Mouse (Mus musculus): ENCODE data around the gene Ano5. TPM values are rescaled to one million over a fixed set of nuclear protein-coding genes. Genes with fewer than 3 reads are reported as not detected.

The Ano5 gene
- polyA plus RNA-seq, 1 experiment, result 0.38 TPM

GRCm38 (mm10) chr7:51618412-51618811, 107.6 kb downstream of the Ano5 start:
- TF ChIP-seq POLR2A (IDR thresholded peaks at IDR 0.05; ENCODE audit: extremely low read depth, insufficient read depth, low read length), result no peak
- no peak for TF ChIP-seq CTCF (IDR thresholded peaks at IDR 0.05; ENCODE audit: extremely low read depth, insufficient read depth, low read length)
- no peak overlapping the region for H3K27ac ChIP-seq (ENCODE audit: insufficient read depth, low read length)
- no peak overlapping the region for H3K4me3 ChIP-seq (ENCODE audit: insufficient read depth, low read length)
- H3K4me1 ChIP-seq (ENCODE audit: control insufficient read depth, insufficient read depth, low read length), result no peaks in the 10 kb centered on the region

DNA sequence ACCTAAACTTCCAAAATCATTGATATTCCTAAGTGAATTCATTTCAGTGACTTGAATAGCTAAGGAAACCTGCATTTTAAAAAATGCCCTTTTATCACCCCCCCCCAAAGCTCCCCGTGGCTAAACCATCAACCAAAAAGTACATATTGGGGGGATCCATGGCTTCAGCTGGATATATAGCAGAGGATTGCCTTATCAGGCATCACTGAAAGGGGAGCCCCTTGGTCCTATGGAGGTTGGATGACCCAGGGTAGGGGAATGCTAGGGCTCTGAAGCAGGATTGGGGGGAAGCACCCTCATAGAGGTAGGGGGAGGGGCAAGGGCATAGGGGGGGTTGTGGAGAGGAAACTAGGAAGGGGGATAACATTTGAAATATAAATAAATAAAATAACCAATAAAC, 109.1 kb downstream of the Ano5 start:
- TF ChIP-seq CTCF (IDR thresholded peaks at IDR 0.05; ENCODE audit: extremely low read depth, insufficient read depth, low read length), result no peak
- H3K4me1 ChIP-seq (ENCODE audit: control insufficient read depth, insufficient read depth, low read length), result no peaks in the 10 kb centered on the region
- no peak overlapping the region for H3K4me3 ChIP-seq (ENCODE audit: insufficient read depth, low read length)
- H3K27ac ChIP-seq (ENCODE audit: insufficient read depth, low read length), result no peak overlapping the region

- TF ChIP-seq POLR2A (IDR thresholded peaks at IDR 0.05; ENCODE audit: extremely low read depth, insufficient read depth, low read length), result no peak
- H3K27ac ChIP-seq (ENCODE audit: insufficient read depth, low read length), result peak within 1 kb of the TSS; percentile 42
- H3K4me3 ChIP-seq (ENCODE audit: insufficient read depth, low read length), result peak within 1 kb of the TSS; percentile 45
- H3K4me1 ChIP-seq (ENCODE audit: control insufficient read depth, insufficient read depth, low read length), result no peaks in the 10 kb centered on the region; the same call in 1 of the 2 replicates
Observed at GRCm38 (mm10) chr7:51621694-51622145, 110.9 kb downstream of the Ano5 start, which contains the start of gene Slc17a6. Gene Slc17a6 (plus strand): TSS chr7:51622006.

DNA sequence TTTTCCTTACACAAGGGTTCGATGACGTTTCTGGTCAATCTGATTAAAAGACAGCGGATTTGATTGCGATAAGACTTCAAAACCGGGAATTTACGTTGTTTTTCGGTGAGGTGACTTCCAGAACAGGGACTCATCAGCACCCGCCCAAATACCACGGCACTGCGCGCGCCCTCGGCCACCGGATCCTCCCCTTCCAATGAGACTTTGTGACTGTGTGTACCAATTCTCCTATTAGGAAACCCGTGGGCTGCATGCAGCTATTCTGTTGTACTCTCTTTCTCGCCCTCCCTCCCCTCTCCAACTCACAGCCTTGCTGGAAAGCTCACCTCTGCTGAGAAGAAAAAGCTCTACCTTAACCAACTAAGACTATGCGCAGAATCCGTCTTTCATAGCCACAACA, 111.4 kb downstream of the Ano5 start:
- H3K4me3 ChIP-seq (ENCODE audit: insufficient read depth, low read length), result peak overlapping the region; percentile 45
- peak overlapping the region; percentile 42 for H3K27ac ChIP-seq (ENCODE audit: insufficient read depth, low read length)
- TF ChIP-seq CTCF (IDR thresholded peaks at IDR 0.05; ENCODE audit: extremely low read depth, insufficient read depth, low read length), result no peak
- TF ChIP-seq POLR2A (IDR thresholded peaks at IDR 0.05; ENCODE audit: extremely low read depth, insufficient read depth, low read length), result no peak

GRCm38 (mm10) chr7:51622666-51623065, 111.8 kb downstream of the Ano5 start:
- no peak for TF ChIP-seq POLR2A (IDR thresholded peaks at IDR 0.05; ENCODE audit: extremely low read depth, insufficient read depth, low read length)
- TF ChIP-seq CTCF (IDR thresholded peaks at IDR 0.05; ENCODE audit: extremely low read depth, insufficient read depth, low read length), result no peak
- Histone ChIP-seq H3K27ac (ENCODE audit: insufficient read depth, low read length) (peak overlapping the region; percentile 42; the same call in 1 of the 2 replicates), H3K4me3 (ENCODE audit: insufficient read depth, low read length) (peak overlapping the region; percentile 45)

More for the DNA sequence above, 111.4 kb downstream of the Ano5 start:
- no peaks in the 10 kb centered on the region; the same call in 1 of the 2 replicates for H3K4me1 ChIP-seq (ENCODE audit: control insufficient read depth, insufficient read depth, low read length)

DNA sequence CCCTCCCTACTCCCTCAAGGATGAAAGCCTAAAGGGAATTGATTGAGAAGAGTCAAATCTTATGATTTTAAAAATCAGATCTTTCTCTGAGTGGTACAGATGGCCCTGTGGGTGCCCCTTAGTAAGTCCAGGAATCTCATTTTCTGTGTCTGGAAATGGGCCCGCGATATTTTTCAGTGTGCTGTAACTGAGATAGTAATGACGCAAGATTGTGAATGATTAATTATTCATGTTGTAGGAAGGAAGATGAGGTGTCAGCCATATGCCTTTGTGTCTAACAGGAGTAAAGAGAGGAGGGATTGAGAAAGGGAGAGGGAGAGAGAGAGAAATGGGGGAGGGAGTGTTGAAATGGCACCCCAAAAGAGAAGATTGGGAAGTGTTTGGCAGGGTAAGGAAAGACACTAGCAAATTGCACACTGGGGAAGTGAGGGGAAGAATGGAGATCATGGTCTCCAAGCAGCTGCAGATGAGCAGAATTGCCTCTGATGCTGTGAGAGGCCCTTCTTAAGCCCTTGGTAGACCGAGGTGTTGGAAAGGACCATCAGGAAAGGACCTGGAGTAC, 113.6 kb downstream of the Ano5 start:
- Histone ChIP-seq H3K27ac (ENCODE audit: insufficient read depth, low read length) (peak overlapping the region; percentile 46; the same call in 1 of the 2 replicates), H3K4me1 (ENCODE audit: control insufficient read depth, insufficient read depth, low read length) (no peaks in the 10 kb centered on the region; the same call in 1 of the 2 replicates), H3K4me3 (ENCODE audit: insufficient read depth, low read length) (peak overlapping the region; percentile 20; the same call in 1 of the 2 replicates)
- TF ChIP-seq CTCF (IDR thresholded peaks at IDR 0.05; ENCODE audit: extremely low read depth, insufficient read depth, low read length) (no peak), POLR2A (IDR thresholded peaks at IDR 0.05; ENCODE audit: extremely low read depth, insufficient read depth, low read length) (no peak)

More at GRCm38 (mm10) chr7:51622666-51623065, 111.8 kb downstream of the Ano5 start:
- no peaks in the 10 kb centered on the region; the same call in 1 of the 2 replicates for H3K4me1 ChIP-seq (ENCODE audit: control insufficient read depth, insufficient read depth, low read length)

DNA sequence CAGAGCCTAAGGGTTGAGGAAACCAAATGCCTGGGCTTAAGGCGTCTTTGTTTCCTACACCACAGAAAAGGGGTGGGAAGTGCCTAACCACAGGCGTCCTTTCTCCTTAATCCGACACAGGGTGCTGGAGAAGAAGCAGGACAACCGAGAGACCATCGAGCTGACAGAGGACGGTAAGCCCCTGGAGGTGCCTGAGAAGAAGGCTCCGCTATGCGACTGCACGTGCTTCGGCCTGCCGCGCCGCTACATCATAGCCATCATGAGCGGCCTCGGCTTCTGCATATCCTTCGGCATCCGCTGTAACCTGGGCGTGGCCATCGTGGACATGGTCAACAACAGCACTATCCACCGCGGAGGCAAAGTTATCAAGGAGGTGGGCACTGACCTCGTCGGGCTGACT, 114.3 kb downstream of the Ano5 start:
- 0 out of 2 replicates have a peak overlapping the region, but pooled peaks have one; percentile 20 for H3K4me3 ChIP-seq (ENCODE audit: insufficient read depth, low read length)
- H3K27ac ChIP-seq (ENCODE audit: insufficient read depth, low read length), result 0 out of 2 replicates have a peak overlapping the region, but pooled peaks have one; percentile 10
- no peaks in the 10 kb centered on the region; the same call in 1 of the 2 replicates for H3K4me1 ChIP-seq (ENCODE audit: control insufficient read depth, insufficient read depth, low read length)
- TF ChIP-seq CTCF (IDR thresholded peaks at IDR 0.05; ENCODE audit: extremely low read depth, insufficient read depth, low read length) (no peak), POLR2A (IDR thresholded peaks at IDR 0.05; ENCODE audit: extremely low read depth, insufficient read depth, low read length) (no peak)

DNA sequence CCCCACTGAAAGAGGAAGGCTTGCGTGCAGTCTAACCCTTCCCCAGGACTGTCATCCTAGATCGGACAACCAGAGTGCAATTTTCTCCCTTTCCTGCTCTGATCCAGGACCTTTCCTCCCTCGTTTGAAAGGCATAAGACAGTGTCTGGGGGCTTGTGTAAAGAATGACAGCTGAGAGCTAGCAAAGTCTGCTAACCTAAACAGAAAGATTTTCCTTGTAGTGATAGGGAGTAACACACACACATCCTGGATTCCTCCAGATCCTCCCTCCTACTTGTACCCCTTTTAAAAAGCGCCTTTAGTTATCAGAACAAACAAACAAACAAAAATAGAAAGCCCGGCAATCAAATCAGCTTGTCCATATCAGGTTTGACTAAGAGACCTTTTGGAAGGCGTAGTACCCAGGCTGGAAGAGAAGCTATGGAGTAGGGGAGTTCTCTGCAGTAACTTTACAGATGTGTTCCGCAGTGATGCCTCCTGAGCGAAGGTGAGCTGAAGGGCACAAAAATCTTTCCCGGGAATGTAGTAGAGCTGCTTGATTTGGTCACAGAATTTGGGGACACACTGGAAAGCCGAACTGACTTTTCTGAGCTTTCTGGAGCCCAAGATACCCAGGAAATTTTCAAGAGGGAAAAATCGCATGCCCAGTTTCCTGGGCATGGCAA, 114.9 kb downstream of the Ano5 start:
- H3K4me3 ChIP-seq (ENCODE audit: insufficient read depth, low read length), result 0 out of 2 replicates have a peak overlapping the region, but pooled peaks have one; percentile 20
- TF ChIP-seq POLR2A (IDR thresholded peaks at IDR 0.05; ENCODE audit: extremely low read depth, insufficient read depth, low read length) (no peak), CTCF (IDR thresholded peaks at IDR 0.05; ENCODE audit: extremely low read depth, insufficient read depth, low read length) (no peak)
- no peak overlapping the region for H3K27ac ChIP-seq (ENCODE audit: insufficient read depth, low read length)
- H3K4me1 ChIP-seq (ENCODE audit: control insufficient read depth, insufficient read depth, low read length), result no peaks in the 10 kb centered on the region; the same call in 1 of the 2 replicates

DNA sequence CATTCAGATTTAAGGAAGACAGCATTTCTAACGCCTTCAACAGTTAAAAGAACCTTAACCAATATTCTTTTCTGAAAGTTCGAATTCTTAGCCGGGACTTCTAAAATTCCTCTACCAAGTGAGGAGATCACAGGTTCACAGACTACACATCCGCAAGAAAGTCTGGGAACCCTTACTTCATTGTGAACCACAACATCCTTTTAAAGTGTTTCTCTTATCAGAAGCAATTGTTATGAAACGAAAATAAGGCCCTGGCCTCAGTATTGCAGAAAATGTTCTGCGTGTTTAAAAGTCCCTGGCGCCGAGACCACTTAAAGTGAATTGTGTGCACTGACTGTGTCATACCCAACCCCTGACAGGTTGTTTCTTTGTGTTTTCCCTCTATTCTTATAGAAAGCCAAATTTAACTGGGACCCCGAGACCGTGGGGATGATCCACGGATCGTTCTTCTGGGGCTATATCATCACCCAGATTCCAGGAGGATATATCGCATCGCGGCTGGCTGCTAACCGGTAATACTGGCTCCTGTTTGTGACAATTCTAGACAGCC, 115.7 kb downstream of the Ano5 start:
- Histone ChIP-seq H3K27ac (ENCODE audit: insufficient read depth, low read length) (no peak overlapping the region), H3K4me3 (ENCODE audit: insufficient read depth, low read length) (peak overlapping the region; percentile 23; the same call in 1 of the 2 replicates), H3K4me1 (ENCODE audit: control insufficient read depth, insufficient read depth, low read length) (no peaks in the 10 kb centered on the region; the same call in 1 of the 2 replicates)
- TF ChIP-seq POLR2A (IDR thresholded peaks at IDR 0.05; ENCODE audit: extremely low read depth, insufficient read depth, low read length) (no peak), CTCF (IDR thresholded peaks at IDR 0.05; ENCODE audit: extremely low read depth, insufficient read depth, low read length) (no peak)
